Mouse (Mus musculus) gastrocnemius, adult 2 months (tissue): ENCODE measurements around the gene Lrrc38. TPM values are rescaled to one million over a fixed set of nuclear protein-coding genes. Genes with fewer than 3 reads are reported as not detected.
"Not testable (repeated sequence)": the region's sequence is repeated elsewhere in the genome, so short reads cannot be mapped to it uniquely, and the experiment has no call there.

Experiments
- DNase-seq: peaks from one replicate; pipeline ENCODE4 v3.0.0; 2022
- H3K27ac ChIP-seq: fragments of 200-600 bp; 2 replicates; pipeline ENCODE4 v1.8.1; 2022; ENCODE audit warnings: mild to moderate bottlenecking
- H3K4me3 ChIP-seq: fragments of 200-600 bp; 2 replicates; pipeline ENCODE4 v1.8.1; 2022; ENCODE audit warnings: mild to moderate bottlenecking, moderate library complexity
- CTCF ChIP-seq: fragments of 200-600 bp; IDR thresholded peaks from 2 replicates; pipeline ENCODE4 v1.8.1; 2022; ENCODE audit warnings: antibody characterized with exemption, mild to moderate bottlenecking, moderate library complexity
- intact Hi-C: fragments of 180-260 bp; cut with DNase I; formaldehyde crosslinking; loops from one replicate; pipeline ENCODE4 v1.15.1; 2025
- total RNA-seq, 2 experiments: library from RNA; stranded (reverse); gene quantifications; 2 replicates each; pipeline ENCODE4 v1.2.3; 2021

Gene Lrrc38
- total RNA-seq, 2 experiments from 2014 or later = 27.1 to 39.4 TPM

GRCm38 (mm10) chr4:143330566-143330965, 19.0 kb upstream of the Lrrc38 start:
- H3K27ac ChIP-seq = peak overlapping the region; percentile 75
- no peak for TF ChIP-seq CTCF
- peak; percentile 84 for DNase-seq
- intact Hi-C loops = loop anchor here (2.0 kb wide), 1 partner anchor 18 kb away; the partner anchor contains the start of gene Lrrc38
- peak overlapping the region; percentile 46 for H3K4me3 ChIP-seq

GRCm38 (mm10) chr4:143331787-143332186, 17.8 kb upstream of the Lrrc38 start:
- no peak overlapping the region for H3K27ac ChIP-seq
- TF ChIP-seq CTCF = no peak
- no peak overlapping the region for H3K4me3 ChIP-seq
- intact Hi-C loops = loop anchor here (2.0 kb wide), 1 partner anchor 17 kb away; the partner anchor contains the start of gene Lrrc38
- DNase-seq = no peak

- intact Hi-C loops = no loop called here
- DNase-seq = no peak
- Histone ChIP-seq H3K27ac (peak overlapping the region; percentile 63), H3K4me3 (peak overlapping the region; percentile 29)
- TF ChIP-seq CTCF = no peak
Observed at GRCm38 (mm10) chr4:143334145-143334544, 15.4 kb upstream of the Lrrc38 start.

DNA sequence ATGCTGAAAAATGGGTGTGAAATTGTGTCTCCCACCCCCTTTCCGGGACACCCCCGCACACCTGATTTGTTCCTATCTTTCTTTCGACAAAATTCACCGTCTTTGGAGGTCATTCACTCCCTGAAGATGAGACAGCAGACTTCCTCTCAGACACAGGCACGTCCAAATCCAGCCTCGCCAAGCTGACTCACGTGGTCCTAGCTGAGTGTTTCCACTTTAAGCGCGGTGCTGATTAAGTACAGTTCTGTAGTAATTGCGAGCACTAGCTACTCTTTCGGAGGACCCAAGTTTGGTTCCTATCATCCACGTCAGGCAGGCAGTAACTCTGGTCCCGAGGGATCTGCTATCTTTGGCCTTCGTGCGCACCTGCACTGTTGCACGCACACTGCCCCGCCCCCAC, 14.6 kb upstream of the Lrrc38 start:
- H3K4me3 ChIP-seq = peak overlapping the region; percentile 28; the same call in 1 of the 2 replicates
- H3K27ac ChIP-seq = peak overlapping the region; percentile 61
- intact Hi-C loops = no loop called here
- peak; percentile 50 for DNase-seq
- no peak for TF ChIP-seq CTCF

GRCm38 (mm10) chr4:143336096-143336495, 13.5 kb upstream of the Lrrc38 start:
- Histone ChIP-seq H3K27ac (no peak overlapping the region), H3K4me3 (no peak overlapping the region)
- DNase-seq = no peak
- intact Hi-C loops = no loop called here
- no peak for TF ChIP-seq CTCF

- Histone ChIP-seq H3K27ac (no peak overlapping the region), H3K4me3 (no peak overlapping the region)
- no peak for DNase-seq
- intact Hi-C loops = no loop called here
- TF ChIP-seq CTCF = no peak
Observed at GRCm38 (mm10) chr4:143339808-143340207, 9.7 kb upstream of the Lrrc38 start.

DNA sequence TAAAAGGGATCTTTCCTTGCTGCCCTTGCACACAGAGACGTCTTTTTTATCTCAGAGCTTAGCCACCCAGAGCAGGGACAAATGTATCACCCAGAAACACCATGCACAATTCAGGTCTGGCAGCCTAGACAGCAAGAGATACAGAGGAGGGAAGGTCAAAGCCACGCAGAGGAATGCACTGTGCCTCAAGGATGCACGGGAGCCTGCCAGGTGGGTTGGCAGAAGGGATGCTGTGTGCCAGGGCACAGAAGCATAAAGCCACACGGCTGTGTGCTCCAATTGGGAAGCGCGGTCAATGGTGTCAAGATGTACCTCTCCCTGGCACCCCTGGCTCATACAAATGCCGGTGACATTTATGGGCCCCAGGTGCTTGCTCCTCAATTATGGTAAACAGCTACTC, 8.1 kb upstream of the Lrrc38 start:
- no peak for TF ChIP-seq CTCF
- Histone ChIP-seq H3K4me3 (no peak overlapping the region), H3K27ac (no peak overlapping the region)
- intact Hi-C loops = no loop called here
- no peak for DNase-seq

GRCm38 (mm10) chr4:143345491-143345890, 4.1 kb upstream of the Lrrc38 start:
- intact Hi-C loops, DNase-seq, H3K27ac ChIP-seq, H3K4me3 ChIP-seq: not testable (repeated sequence)

GRCm38 (mm10) chr4:143348678-143349077, 879 bp upstream of the Lrrc38 start:
- TF ChIP-seq CTCF = peak; percentile 19; the same call in 1 of the 2 replicates
- Histone ChIP-seq H3K27ac (peak overlapping the region; percentile 96), H3K4me3 (peak overlapping the region; percentile 74)
- DNase-seq = peak; percentile 89
- intact Hi-C loops = loop anchor here (2.0 kb wide), 1 partner anchor 18 kb away; no protein-coding TSS in a partner anchor

DNA sequence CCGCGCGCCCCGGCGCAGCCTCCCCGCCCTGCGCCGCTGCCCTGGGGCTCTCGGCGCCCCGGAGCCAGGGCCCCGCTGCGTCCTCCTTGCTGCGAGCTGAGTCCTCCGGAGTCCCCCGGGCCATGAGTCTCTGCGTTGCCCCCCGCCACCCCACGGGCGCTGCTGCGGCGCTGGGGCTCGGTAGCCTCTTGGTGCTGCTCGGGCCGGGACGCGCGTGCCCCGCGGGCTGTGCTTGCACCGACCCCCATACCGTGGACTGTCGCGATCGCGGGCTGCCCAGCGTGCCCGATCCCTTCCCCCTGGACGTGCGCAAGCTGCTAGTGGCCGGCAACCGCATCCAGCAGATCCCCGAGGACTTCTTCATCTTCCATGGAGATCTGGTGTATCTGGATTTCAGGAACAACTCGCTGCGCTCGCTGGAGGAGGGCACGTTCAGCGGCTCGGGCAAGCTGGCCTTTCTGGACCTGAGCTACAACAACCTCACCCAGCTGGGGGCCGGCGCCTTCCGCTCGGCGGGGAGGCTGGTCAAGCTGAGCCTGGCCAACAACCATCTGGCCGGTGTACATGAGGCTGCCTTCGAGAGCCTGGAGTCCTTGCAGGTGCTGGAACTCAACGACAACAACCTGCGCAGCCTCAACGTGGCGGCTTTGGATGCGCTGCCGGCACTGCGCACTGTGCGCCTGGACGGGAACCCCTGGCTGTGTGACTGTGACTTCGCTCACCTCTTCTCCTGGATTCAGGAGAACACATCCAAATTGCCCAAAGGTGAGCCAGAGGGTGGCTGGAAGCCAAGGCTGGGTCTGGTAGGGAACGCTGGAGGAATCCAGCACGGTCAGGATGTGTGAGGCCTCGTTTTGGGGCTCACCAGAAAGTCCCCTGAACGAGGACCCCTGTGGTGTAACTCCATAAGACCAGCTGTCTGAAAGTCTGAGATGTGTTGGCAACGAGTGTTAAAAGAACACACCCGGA, 774 bp downstream of the Lrrc38 start:
- H3K27ac ChIP-seq = peak overlapping the region; percentile 96
- peak; percentile 62 for DNase-seq
- intact Hi-C loops = no loop called here
- TF ChIP-seq CTCF = no peak
- peak overlapping the region; percentile 74 for H3K4me3 ChIP-seq

- TF ChIP-seq CTCF = no peak
- peak overlapping the region; percentile 96 for H3K27ac ChIP-seq
- DNase-seq = peak; percentile 67
- intact Hi-C loops = no loop called here
- peak overlapping the region; percentile 74 for H3K4me3 ChIP-seq
Observed at GRCm38 (mm10) chr4:143352301-143352700, 2.7 kb downstream of the Lrrc38 start.

DNA sequence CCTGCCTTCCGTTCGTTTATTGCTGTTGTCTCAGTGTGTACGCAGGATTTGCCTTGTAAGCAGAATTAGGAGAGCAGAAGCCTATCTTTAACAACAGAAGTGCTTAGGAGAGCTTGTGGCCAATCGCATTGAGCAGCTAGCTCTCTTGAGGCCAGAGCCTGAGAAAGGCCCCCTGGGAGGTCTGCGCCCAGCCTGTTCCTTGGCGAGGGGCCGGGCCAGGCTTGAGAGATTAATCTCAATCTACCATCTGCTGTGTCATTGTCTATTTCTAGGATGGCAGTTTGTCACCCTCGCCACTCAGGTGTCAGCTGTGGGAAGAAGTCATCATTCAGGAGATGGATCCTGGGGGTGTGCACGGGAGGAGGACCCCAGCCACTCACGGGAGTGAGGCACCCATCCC, 12.0 kb downstream of the Lrrc38 start:
- DNase-seq = peak; percentile 79
- H3K27ac ChIP-seq = peak overlapping the region; percentile 77
- intact Hi-C loops = loop anchor here (5.0 kb wide), 1 partner anchor 34 kb away; no protein-coding TSS in a partner anchor
- no peak for TF ChIP-seq CTCF
- H3K4me3 ChIP-seq = peak overlapping the region; percentile 15

DNA sequence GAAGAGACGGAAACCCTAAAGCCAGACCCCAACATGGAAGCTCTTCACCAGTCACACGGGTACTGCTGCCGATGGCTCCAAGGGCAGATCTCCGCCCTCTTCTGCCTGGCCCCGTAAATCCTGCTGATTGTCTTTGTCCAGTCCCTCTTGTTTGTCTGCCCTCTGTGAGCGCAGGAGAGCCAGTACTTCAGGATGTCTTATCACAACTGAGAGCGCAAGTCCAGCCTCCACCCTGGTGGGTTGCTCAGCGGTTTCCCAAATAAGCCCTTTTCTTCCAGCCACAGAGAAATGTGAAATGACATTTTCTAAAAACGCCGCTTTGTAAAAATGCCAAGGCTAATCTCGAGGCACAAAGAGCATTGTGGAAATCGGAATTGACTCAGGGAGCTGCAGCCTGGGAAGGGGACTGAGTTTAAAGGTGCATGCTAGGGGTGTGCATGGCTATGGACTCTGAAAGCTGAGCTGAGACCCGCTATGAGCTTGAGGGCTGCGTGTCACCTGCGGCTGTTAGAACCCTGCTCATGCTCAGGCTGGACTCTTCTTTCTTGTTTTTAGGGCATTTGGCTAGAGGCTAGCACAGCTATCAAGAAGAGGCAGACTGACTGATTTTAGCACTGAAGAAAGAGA, 17.0 kb downstream of the Lrrc38 start:
- Histone ChIP-seq H3K4me3 (no peak overlapping the region), H3K27ac (no peak overlapping the region)
- no peak for DNase-seq
- TF ChIP-seq CTCF = no peak
- intact Hi-C loops = no loop called here
